Mouse (Mus musculus) heart, embryonic 12.5 days (tissue): ENCODE results near the gene Pigu. TPM values are rescaled to one million over a fixed set of nuclear protein-coding genes. Genes with fewer than 3 reads are reported as not detected.
A peak's percentile ranks its signal among the peaks of the same experiment; 100 is the strongest.

Source experiments
- ATAC-seq: fragments of 200-750 bp; cut with Nextera tagmentation; 2 replicates; pipeline ENCODE4 v1.8.0; 2017; ENCODE audit warnings: moderate TSS enrichment, moderate library complexity; ENCODE audit not compliant: insufficient number of reproducible peaks, low FRiP score
- H3K27ac ChIP-seq: fragments of 300-500 bp; sonication (generic); 2 replicates; pipeline ENCODE4 v1.5.1; 2016; ENCODE audit warnings: mild to moderate bottlenecking, moderate library complexity; ENCODE audit not compliant: poor library complexity, severe bottlenecking
- H3K27me3 ChIP-seq: fragments of 300-500 bp; sonication (generic); replicated peaks from 2 replicates; pipeline ENCODE4 v1.6.1; 2016; ENCODE audit warnings: mild to moderate bottlenecking, moderate library complexity
- H3K36me3 ChIP-seq: fragments of 300-500 bp; sonication (generic); 2 replicates; pipeline ENCODE4 v1.6.1; 2016; ENCODE audit warnings: mild to moderate bottlenecking, moderate library complexity
- H3K4me1 ChIP-seq: fragments of 300-500 bp; sonication (generic); replicated peaks from 2 replicates; pipeline ENCODE4 v1.6.1; 2016; ENCODE audit warnings: mild to moderate bottlenecking
- H3K4me2 ChIP-seq: fragments of 300-500 bp; sonication (generic); 2 replicates; pipeline ENCODE4 v1.6.1; 2016; ENCODE audit warnings: mild to moderate bottlenecking, moderate library complexity
- H3K4me3 ChIP-seq: fragments of 300-500 bp; sonication (generic); 2 replicates; pipeline ENCODE4 v1.5.1; 2016; ENCODE audit warnings: mild to moderate bottlenecking
- H3K9ac ChIP-seq: fragments of 300-500 bp; sonication (generic); 2 replicates; pipeline ENCODE4 v1.6.1; 2016; ENCODE audit warnings: mild to moderate bottlenecking, moderate library complexity
- H3K9me3 ChIP-seq: fragments of 300-500 bp; sonication (generic); replicated peaks from 2 replicates; pipeline ENCODE4 v1.6.1; 2016; ENCODE audit warnings: mild to moderate bottlenecking, moderate library complexity
- WGBS: fragments of 180-500 bp; shearing (Covaris S2); methylation state at CpG from one replicate; pipeline ENCODE4 v1.1.7; 2016; 5-methylcytosine and 5-hydroxymethylcytosine counted together
- polyA plus RNA-seq: library from polyadenylated mRNA; unstranded; fragments of >200 nt; fragmentation: Nextera tagmentation; extraction: Ambion mirVana; gene quantifications from 2 replicates; pipeline ENCODE4 v1.2.1, GENCODE M21; 2016

The Pigu gene
- polyA plus RNA-seq, 1 experiment from 2014 or later: 56.2 TPM

DNA sequence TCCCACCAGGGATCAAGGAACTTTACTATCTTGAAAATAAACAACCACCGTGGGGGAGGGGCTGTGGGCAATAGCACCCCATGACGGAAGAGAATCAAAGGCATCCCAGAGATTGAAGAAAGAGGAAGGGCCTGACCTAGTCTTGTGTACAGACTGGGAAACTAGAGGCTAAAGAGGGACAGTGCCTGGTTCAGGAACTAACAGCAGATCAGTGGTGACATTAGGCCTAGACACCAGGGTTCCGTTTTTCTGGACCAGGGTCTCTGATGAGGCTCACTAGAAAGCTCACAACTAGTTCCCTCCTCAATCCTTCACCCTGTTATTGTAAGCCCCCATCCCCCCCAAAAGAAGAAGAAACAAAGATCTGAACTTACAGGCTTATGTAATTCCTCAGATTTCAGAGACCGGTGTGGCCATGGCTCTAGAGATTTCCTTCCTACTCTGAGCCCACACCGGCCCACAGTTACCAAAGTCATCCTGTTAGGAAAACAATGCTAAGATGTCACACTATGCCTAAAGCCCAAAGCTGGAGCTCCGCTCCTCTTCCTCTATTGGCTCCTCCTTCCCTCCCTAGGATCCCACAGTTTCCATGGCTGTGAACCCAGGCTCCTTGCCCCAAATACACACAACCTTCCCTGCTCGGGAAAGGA lies 10.5 kb upstream of the Pigu start:
- Histone ChIP-seq H3K27ac (no peak overlapping the region), H3K9ac (no peak overlapping the region), H3K9me3 (no peaks in the 10 kb centered on the region), H3K4me1 (peaks cover 21% of the 10 kb centered on the region), H3K4me3 (no peak overlapping the region), H3K27me3 (no peaks in the 10 kb centered on the region), H3K4me2 (no peak overlapping the region), H3K36me3 (no peaks in the 10 kb centered on the region)
- WGBS: 64% methylated on average over 7 of the region's 7 CpGs
- no peak for ATAC-seq

DNA sequence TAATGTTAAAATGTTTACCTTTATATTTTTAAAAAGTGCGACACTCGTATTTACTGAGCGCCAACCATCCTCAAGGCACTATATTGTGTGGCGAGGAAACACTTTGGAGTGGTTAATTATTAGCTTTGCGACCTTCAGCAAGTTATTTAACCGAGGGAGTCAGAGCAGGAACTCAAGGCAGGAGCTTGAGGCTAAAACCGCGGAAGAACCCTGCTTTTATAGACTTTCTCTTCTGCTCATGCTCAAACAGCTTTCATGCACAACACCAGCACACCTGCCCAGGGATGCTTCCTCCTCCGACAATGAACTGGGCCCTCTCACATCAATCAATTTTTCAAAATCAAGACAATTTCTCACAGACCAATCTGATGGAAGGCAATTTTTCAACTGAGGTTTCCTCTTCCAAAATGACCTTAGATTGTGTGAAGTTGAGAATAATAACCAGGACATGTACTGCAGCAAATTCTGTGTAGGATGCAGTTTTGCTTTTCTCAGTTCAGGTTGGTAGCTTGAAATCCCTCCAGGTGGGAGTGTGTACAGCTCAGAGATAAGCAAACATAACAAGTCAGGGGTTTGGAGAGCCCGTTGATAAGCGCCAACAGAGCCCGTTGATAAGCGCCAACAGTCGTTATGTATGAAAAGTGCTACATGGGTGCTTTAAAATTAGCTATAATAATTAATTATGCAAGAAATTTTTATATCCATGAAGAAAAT lies 613 bp upstream of the Pigu start:
- Histone ChIP-seq H3K9me3 (no peaks in the 10 kb centered on the region), H3K27me3 (peaks cover 4% of the 10 kb centered on the region; the same call in 1 of the 2 replicates), H3K4me1 (peaks cover 14% of the 10 kb centered on the region), H3K4me2 (peak overlapping the region; percentile 82), H3K27ac (no peak overlapping the region), H3K9ac (peak overlapping the region; percentile 47), H3K4me3 (peak overlapping the region; percentile 98), H3K36me3 (no peaks in the 10 kb centered on the region)
- peak; percentile 40; the same call in 1 of the 2 replicates for ATAC-seq
- 27% methylated on average over 14 of the region's 14 CpGs for WGBS

DNA sequence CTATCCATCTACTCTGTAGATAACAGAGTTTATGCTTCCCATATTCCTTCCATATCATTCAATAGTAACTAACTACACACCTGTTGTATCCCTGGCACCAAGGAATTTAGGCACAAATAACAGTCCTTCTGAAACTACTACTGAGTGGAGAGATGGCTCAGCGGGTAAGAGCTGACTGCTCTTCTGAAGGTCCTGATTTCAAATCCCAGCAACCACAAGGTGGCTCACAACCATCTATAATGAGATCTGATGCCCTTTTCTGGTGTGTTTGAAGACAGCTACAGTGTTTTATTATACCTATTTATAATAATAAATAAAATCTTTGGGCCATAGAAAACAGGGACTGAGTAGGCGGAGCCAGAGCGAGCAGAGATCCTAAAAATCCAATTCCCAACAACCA lies 2.8 kb downstream of the Pigu start:
- no peaks in the 10 kb centered on the region for H3K27me3 ChIP-seq
- WGBS: 88% methylated on average over 3 of the region's 3 CpGs
- no peak overlapping the region for H3K4me3 ChIP-seq
- no peak for ATAC-seq
- no peak overlapping the region for H3K9ac ChIP-seq
- no peaks in the 10 kb centered on the region for H3K9me3 ChIP-seq
- no peak overlapping the region for H3K27ac ChIP-seq
- H3K4me2 ChIP-seq: no peak overlapping the region
- H3K36me3 ChIP-seq: peaks cover 8% of the 10 kb centered on the region
- H3K4me1 ChIP-seq: peaks cover 14% of the 10 kb centered on the region

DNA sequence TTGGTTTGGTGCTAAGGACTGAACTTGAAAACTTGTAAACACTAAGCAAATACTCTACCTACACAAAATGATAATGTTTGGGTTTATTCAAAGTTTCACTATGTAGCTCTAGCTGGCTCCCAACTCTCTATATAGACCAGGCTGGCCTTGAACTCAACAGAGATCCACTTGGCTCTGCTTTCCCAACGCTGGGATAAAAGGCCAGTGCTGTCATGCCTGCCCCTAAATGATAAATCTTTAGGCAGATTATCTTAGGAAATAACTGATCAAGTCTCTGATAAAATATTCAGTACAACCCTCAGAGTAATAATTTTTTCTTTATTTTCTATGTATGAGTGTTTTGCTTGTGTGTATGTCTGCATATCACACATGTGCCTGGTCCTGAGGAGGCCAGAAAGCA lies 10.6 kb downstream of the Pigu start:
- 78% methylated on average over 1 of the region's 1 CpGs for WGBS
- Histone ChIP-seq H3K9me3 (no peaks in the 10 kb centered on the region), H3K4me3 (no peak overlapping the region), H3K27me3 (no peaks in the 10 kb centered on the region), H3K9ac (no peak overlapping the region), H3K36me3 (peaks cover 38% of the 10 kb centered on the region), H3K4me1 (no peaks in the 10 kb centered on the region), H3K4me2 (no peak overlapping the region), H3K27ac (no peak overlapping the region)
- ATAC-seq: no peak

DNA sequence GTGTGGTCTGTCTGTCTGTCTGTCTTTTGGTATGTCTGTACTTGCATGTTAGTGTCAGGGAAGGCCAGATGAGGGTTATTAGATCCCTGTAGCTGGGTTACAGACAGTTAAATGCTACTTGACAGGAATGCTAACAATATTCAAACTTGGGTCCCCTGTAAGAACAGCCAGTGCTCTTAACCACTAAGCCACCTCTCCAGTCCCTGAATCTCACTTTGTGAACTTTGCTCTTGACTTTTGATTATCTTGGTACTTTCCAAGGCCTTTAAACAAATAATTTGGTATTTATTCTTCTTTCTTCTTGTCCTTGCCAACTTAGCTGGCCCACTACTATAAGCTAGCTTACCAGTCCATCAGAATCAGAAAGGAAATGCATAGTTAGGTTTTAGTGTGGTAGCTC lies 17.1 kb downstream of the Pigu start:
- Histone ChIP-seq H3K27me3 (no peaks in the 10 kb centered on the region), H3K4me2 (no peak overlapping the region), H3K27ac (no peak overlapping the region), H3K36me3 (peaks cover 33% of the 10 kb centered on the region), H3K4me1 (no peaks in the 10 kb centered on the region), H3K4me3 (no peak overlapping the region), H3K9ac (no peak overlapping the region), H3K9me3 (no peaks in the 10 kb centered on the region)
- ATAC-seq: no peak

DNA sequence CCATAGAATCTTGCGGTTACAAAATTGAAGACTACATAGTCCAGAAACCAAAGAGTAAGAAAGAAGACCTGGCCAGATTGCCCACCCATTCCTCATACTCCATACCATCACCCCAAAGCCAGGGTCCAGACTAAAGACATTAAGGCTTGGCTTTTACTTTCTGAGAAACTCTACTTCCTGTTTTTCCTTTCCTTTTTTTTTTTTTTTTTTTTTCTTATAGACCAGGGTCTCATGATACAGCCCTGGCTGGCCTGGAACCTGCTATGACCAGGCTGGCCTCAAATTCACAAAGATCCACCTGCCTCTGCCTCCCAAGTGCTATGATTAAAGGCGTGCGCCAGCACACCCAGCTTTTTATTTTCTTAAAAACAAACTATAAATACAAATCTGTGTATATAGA lies 21.0 kb downstream of the Pigu start:
- H3K4me2 ChIP-seq: no peak overlapping the region
- no peak for ATAC-seq
- H3K4me3 ChIP-seq: no peak overlapping the region
- H3K4me1 ChIP-seq: no peaks in the 10 kb centered on the region
- no peaks in the 10 kb centered on the region for H3K9me3 ChIP-seq
- WGBS: 90% methylated on average over 3 of the region's 3 CpGs
- H3K27ac ChIP-seq: no peak overlapping the region
- no peaks in the 10 kb centered on the region for H3K27me3 ChIP-seq
- no peak overlapping the region for H3K9ac ChIP-seq
- H3K36me3 ChIP-seq: peaks cover 42% of the 10 kb centered on the region

DNA sequence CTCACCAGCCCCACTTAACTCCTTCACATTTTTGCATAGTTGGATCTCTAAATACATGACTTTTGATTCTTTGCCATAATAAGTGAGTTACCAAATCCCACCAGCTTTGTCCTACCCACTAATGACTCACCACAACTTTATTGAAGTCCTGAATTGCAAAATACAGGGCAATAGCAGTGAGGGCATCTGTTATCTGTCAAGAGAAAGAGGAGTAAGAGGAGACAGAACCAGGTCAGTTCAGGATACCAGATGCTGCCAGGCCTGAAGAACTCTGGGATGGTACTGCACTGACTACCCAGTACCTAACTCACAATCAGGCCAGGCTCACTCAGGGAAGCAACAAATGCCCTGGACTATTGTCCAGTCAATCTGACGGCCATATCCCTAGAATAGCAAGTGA lies 22.0 kb downstream of the Pigu start:
- Histone ChIP-seq H3K4me1 (no peaks in the 10 kb centered on the region), H3K4me2 (no peak overlapping the region), H3K27me3 (no peaks in the 10 kb centered on the region), H3K4me3 (no peak overlapping the region), H3K36me3 (peaks cover 51% of the 10 kb centered on the region), H3K27ac (no peak overlapping the region), H3K9ac (no peak overlapping the region), H3K9me3 (no peaks in the 10 kb centered on the region)
- 84% methylated on average over 1 of the region's 1 CpGs for WGBS
- no peak for ATAC-seq

DNA sequence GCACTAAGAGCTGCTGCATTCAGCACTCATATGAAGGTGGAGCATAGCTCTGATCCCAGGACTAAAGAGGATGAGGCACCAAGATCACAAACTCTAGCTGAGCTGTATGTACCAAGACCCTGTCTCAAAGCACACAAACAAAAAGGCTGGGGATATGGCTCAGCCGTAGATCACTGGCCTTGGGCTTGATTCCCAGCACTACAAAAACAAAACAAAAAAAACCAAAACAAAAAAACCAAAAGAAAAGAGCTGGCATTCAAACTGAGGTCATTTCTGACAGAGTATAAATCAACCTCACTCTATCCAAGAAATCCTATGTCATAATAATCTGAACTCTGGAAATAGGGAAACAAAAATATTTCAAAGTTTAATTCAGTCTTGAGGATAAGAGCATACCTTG lies 23.8 kb downstream of the Pigu start:
- no peak overlapping the region for H3K27ac ChIP-seq
- no peak overlapping the region for H3K4me2 ChIP-seq
- no peaks in the 10 kb centered on the region for H3K4me1 ChIP-seq
- H3K36me3 ChIP-seq: peaks cover 50% of the 10 kb centered on the region
- H3K9me3 ChIP-seq: no peaks in the 10 kb centered on the region
- no peak overlapping the region for H3K4me3 ChIP-seq
- no peak for ATAC-seq
- no peak overlapping the region for H3K9ac ChIP-seq
- 88% methylated on average over 1 of the region's 1 CpGs for WGBS
- no peaks in the 10 kb centered on the region for H3K27me3 ChIP-seq

DNA sequence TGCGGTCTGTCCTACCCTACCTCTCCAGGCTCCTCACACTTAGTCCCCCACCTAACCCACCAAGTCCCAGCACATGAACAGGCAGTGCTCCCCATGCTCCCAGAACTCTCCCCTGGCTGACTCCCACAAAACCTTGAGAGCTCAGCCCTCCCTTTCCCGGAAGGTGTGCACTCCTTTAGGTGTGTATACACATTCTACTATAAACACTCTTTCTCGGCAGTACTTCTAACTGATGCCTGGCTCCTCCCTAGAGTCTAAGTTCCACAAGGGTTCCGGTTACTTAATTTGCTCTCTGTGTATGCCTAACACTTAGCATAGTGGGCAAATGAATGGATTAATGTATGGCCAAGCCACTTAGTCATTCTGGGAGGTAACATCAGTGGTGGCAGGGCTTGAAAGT lies 25.9 kb downstream of the Pigu start:
- Histone ChIP-seq H3K9ac (no peak overlapping the region), H3K27ac (no peak overlapping the region), H3K4me1 (no peaks in the 10 kb centered on the region), H3K4me2 (no peak overlapping the region), H3K27me3 (no peaks in the 10 kb centered on the region), H3K4me3 (no peak overlapping the region), H3K36me3 (peaks cover 63% of the 10 kb centered on the region), H3K9me3 (0 out of 2 replicates have a peak, but pooled peaks cover 5% of the 10 kb centered on the region)
- ATAC-seq: no peak
- 90% methylated on average over 4 of the region's 4 CpGs for WGBS

DNA sequence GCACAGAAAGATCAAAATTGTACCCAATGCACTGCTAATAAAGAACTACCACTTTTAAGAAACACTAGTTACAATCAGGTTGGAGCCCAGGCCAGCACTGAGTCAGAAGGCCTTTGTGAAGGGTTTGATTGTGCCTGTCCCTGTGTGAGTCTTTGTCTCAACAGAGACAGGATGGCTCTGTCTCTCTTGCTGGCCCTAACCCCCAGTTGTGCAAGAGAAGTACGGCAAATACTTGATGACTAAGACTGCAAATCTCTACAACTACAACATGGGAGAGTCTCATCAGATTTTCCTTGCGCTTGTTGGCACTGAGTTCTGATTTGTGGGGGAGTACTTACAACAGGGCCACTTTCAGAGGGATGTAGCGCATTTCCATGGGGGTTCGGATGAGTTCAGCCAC lies 26.4 kb downstream of the Pigu start:
- WGBS: 85% methylated on average over 4 of the region's 4 CpGs
- Histone ChIP-seq H3K4me2 (no peak overlapping the region), H3K4me3 (no peak overlapping the region), H3K36me3 (peaks cover 66% of the 10 kb centered on the region), H3K4me1 (no peaks in the 10 kb centered on the region), H3K27ac (no peak overlapping the region), H3K9ac (no peak overlapping the region), H3K9me3 (0 out of 2 replicates have a peak, but pooled peaks cover 5% of the 10 kb centered on the region), H3K27me3 (no peaks in the 10 kb centered on the region)
- no peak for ATAC-seq

DNA sequence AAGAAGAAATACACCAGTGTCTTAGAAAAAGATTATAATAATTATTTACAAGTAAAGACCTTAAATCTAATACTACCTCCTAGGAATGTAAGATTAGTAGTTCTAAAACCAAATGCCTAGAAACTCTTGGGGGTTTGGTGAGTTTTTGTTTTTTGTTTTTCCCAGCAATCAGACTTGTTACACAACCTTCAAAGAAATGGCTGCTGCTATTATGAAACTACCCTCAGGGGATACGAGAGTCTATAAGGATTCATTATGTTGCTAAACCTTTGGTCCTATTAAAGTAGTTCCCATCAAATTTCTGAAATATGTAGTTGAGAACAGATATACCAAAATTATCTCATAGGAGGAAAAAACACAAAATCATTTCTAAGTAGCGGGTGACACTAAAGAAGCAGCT lies 27.5 kb downstream of the Pigu start:
- no peak overlapping the region for H3K4me3 ChIP-seq
- H3K4me2 ChIP-seq: no peak overlapping the region
- H3K9ac ChIP-seq: no peak overlapping the region
- no peaks in the 10 kb centered on the region for H3K4me1 ChIP-seq
- H3K27me3 ChIP-seq: no peaks in the 10 kb centered on the region
- H3K27ac ChIP-seq: no peak overlapping the region
- 86% methylated on average over 2 of the region's 2 CpGs for WGBS
- H3K36me3 ChIP-seq: peaks cover 61% of the 10 kb centered on the region
- 0 out of 2 replicates have a peak, but pooled peaks cover 5% of the 10 kb centered on the region for H3K9me3 ChIP-seq
- no peak for ATAC-seq

DNA sequence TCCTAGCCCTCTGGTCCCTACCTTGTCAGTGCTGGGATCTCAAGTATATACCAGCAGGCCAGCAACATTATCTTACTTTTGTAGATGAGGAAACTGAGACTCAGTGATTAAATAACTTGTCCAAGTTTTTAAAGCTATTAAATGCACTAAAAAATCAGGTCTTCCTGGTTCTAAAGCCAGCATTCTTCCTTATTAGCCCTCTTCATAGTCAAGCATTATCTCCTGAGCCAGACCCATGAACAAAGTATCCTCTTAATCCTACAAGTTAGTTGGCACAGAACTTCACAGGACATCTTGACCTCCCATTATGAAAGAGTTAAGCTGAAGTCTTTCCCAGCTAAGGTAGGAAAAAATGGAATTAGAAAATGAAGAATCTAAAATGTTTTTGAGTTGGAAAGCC lies 28.3 kb downstream of the Pigu start:
- Histone ChIP-seq H3K9me3 (0 out of 2 replicates have a peak, but pooled peaks cover 5% of the 10 kb centered on the region), H3K4me2 (no peak overlapping the region), H3K4me3 (no peak overlapping the region), H3K36me3 (peaks cover 53% of the 10 kb centered on the region), H3K4me1 (no peaks in the 10 kb centered on the region), H3K9ac (no peak overlapping the region), H3K27ac (no peak overlapping the region), H3K27me3 (no peaks in the 10 kb centered on the region)
- ATAC-seq: no peak
